In genomic region chr7:37259293-37259692, GRCm38 (mm10) we compare ENCODE assay signal across 10 mouse cellular contexts.
DNase-seq lines count a peak whose midpoint lies in the region; ATAC-seq and TF ChIP-seq lines count a peak whose summit lies in the region.
"Had no signal": no experiment of that assay in that cellular context is flagged by ENCODE, and none has a peak within 500 bp of the region (broad histone marks: within the 10 kb centered on the region; RNA-seq: fewer than 3 reads in every experiment).

No protein-coding gene starts in this region.

- H3K4me2 ChIP-seq in intestine, postnatal 0 days (replicated peaks; ENCODE audit: low read depth), result no peak overlapping the region
- no peak overlapping the region for H3K4me2 ChIP-seq in intestine, embryonic 16.5 days (ENCODE audit: low read depth, low read length)
- H3K4me2 ChIP-seq: limb, embryonic 15.5 days had no signal

- H3K9me3 ChIP-seq in intestine, postnatal 0 days (ENCODE audit: control insufficient read depth), result no peaks in the 10 kb centered on the region
- H3K9me3 ChIP-seq in intestine, embryonic 16.5 days (ENCODE audit: control insufficient read depth, low read length), result no peaks in the 10 kb centered on the region
- H3K9me3 ChIP-seq in embryonic facial prominence, embryonic 10.5 days, result no peaks in the 10 kb centered on the region
- H3K9me3 ChIP-seq: limb, embryonic 15.5 days had no signal

- WGBS in intestine, postnatal 0 days, result 47% methylated on average over 6 of the region's 6 CpGs
- WGBS in intestine, embryonic 16.5 days, result 45% methylated on average over 6 of the region's 6 CpGs
- WGBS in embryonic facial prominence, embryonic 10.5 days, result 42% methylated on average over 6 of the region's 6 CpGs

- H3K27ac ChIP-seq in intestine, postnatal 0 days (ENCODE audit: low read depth, low read length), result no peak overlapping the region
- no peak overlapping the region for H3K27ac ChIP-seq in intestine, embryonic 16.5 days (ENCODE audit: low read length)
- H3K27ac ChIP-seq in embryonic facial prominence, embryonic 10.5 days (replicated peaks), result no peak overlapping the region
- H3K27ac ChIP-seq: limb, embryonic 15.5 days had no signal

- peak; percentile 69 for TF ChIP-seq CTCF in intestine, postnatal 0 days (IDR thresholded peaks at IDR 0.05; ENCODE audit: low read depth)

- no peaks in the 10 kb centered on the region for H3K4me1 ChIP-seq in intestine, postnatal 0 days (replicated peaks; ENCODE audit: control insufficient read depth, insufficient read depth, low read length)
- H3K4me1 ChIP-seq in intestine, embryonic 16.5 days (ENCODE audit: control insufficient read depth, insufficient read depth, low read length), result peaks cover 4% of the 10 kb centered on the region; the same call in 1 of the 2 replicates
- H3K4me1 ChIP-seq in embryonic facial prominence, embryonic 10.5 days, result peaks cover 33% of the 10 kb centered on the region

- ATAC-seq in intestine, postnatal 0 days, result no peak
- ATAC-seq in intestine, embryonic 16.5 days, result no peak

- H3K36me3 ChIP-seq in intestine, postnatal 0 days (ENCODE audit: control insufficient read depth, insufficient read depth), result no peaks in the 10 kb centered on the region
- H3K36me3 ChIP-seq in intestine, embryonic 16.5 days (ENCODE audit: control insufficient read depth, insufficient read depth, low read length), result no peaks in the 10 kb centered on the region
- H3K36me3 ChIP-seq in embryonic facial prominence, embryonic 10.5 days (replicated peaks), result no peaks in the 10 kb centered on the region
- H3K36me3 ChIP-seq: limb, embryonic 15.5 days had no signal

- H3K9ac ChIP-seq in intestine, postnatal 0 days (ENCODE audit: low read depth, low read length), result no peak overlapping the region
- H3K9ac ChIP-seq in intestine, embryonic 16.5 days (ENCODE audit: low read depth, low read length), result no peak overlapping the region
- H3K9ac ChIP-seq: limb, embryonic 15.5 days had no signal

- DNase-seq in right cerebral cortex, postnatal 14 days, result peak; percentile 11
- DNase-seq in right cerebral cortex, postnatal 10 days (ENCODE audit: low spot score in 2 of 2), result no peak
- peak; percentile 48 for DNase-seq in embryonic facial prominence, embryonic 10.5 days (ENCODE audit: low spot score)
- peak; percentile 5 for DNase-seq in yolk sac, embryonic 10.5 days (ENCODE audit: low spot score)
- DNase-seq in urinary bladder, postnatal 14 days (ENCODE audit: low spot score), result no peak
- DNase-seq: spleen, adult 18-20 months had no signal

- no peak overlapping the region for H3K4me3 ChIP-seq in intestine, postnatal 0 days (ENCODE audit: low read depth, low read length)
- H3K4me3 ChIP-seq in intestine, embryonic 16.5 days (ENCODE audit: low read length), result no peak overlapping the region
- no peak overlapping the region for H3K4me3 ChIP-seq in embryonic facial prominence, embryonic 10.5 days
- H3K4me3 ChIP-seq: limb, embryonic 15.5 days; myocyte had no signal

- H3K27me3 ChIP-seq in intestine, postnatal 0 days (replicated peaks; ENCODE audit: control insufficient read depth, insufficient read depth, low read length), result no peaks in the 10 kb centered on the region
- H3K27me3 ChIP-seq in intestine, embryonic 16.5 days (replicated peaks; ENCODE audit: control insufficient read depth, insufficient read depth, low read length), result no peaks in the 10 kb centered on the region
- H3K27me3 ChIP-seq in embryonic facial prominence, embryonic 10.5 days (replicated peaks; ENCODE audit: low read depth, poor library complexity, severe bottlenecking), result no peaks in the 10 kb centered on the region
- H3K27me3 ChIP-seq: limb, embryonic 15.5 days had no signal

Comparison
In these comparisons a context has a peak if more than half of its experiments do, and no peak if none do; other contexts are left out.
1. DNase-seq: peak in right cerebral cortex, postnatal 14 days (single experiment), embryonic facial prominence, embryonic 10.5 days (single experiment) and yolk sac, embryonic 10.5 days (single experiment); none in right cerebral cortex, postnatal 10 days (0 of 2) and urinary bladder, postnatal 14 days (single experiment).